In the genomic region with DNA sequence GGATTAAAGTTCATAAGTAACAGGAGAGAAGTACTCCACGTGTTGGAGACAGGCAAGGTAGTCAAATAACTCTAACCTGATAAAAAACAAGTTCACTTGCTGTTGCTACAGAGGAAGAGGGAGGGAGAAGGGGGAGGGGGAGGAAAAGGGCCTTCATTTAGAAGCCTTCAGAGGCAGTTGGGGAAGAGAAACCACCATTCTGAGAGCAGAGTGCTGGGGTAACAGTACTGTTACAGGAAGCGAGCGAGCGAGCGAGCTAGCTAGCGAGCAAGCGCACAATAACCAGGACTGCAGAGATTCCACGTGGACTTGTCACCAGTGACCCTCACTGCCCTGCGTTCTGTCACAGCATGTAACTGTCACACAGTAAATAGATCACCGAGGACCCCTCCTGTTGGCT, we compare ENCODE assay signal across 10 mouse cellular contexts. TPM values are rescaled to one million over a fixed set of nuclear protein-coding genes. Genes with fewer than 3 reads are reported as not detected.
DNase-seq lines count a peak whose midpoint lies in the region; ATAC-seq and TF ChIP-seq lines count a peak whose summit lies in the region.
"Had no signal": no experiment of that assay in that cellular context is flagged by ENCODE, and none has a peak within 500 bp of the region (broad histone marks: within the 10 kb centered on the region; RNA-seq: fewer than 3 reads in every experiment).

No protein-coding gene starts in this region.

- no peaks in the 10 kb centered on the region for H3K4me1 ChIP-seq in lung, postnatal 0 days (ENCODE audit: insufficient read depth, low read depth, low read length)
- H3K4me1 ChIP-seq in cortical plate, adult 2 months (ENCODE audit: control insufficient read depth, insufficient read depth, low read length): peaks cover 3% of the 10 kb centered on the region; the same call in 1 of the 2 replicates
- H3K4me1 ChIP-seq in liver, embryonic 14.5 days (replicated peaks; ENCODE audit: control insufficient read depth in 2 of 2, insufficient read depth in 2 of 2, low read length in 1 of 2): peaks cover 0 to 10% of the 10 kb centered on the region in 2 experiments; a peak in 2 of 4 replicates

- no peak overlapping the region for H3K27ac ChIP-seq in lung, postnatal 0 days (ENCODE audit: low read length)
- 0 out of 2 replicates have a peak overlapping the region, but pooled peaks have one; percentile 21 for H3K27ac ChIP-seq in cortical plate, adult 2 months (ENCODE audit: insufficient read depth, low read length)
- no peak overlapping the region for H3K27ac ChIP-seq in liver, embryonic 14.5 days

- no peak overlapping the region for H3K9ac ChIP-seq in lung, postnatal 0 days (replicated peaks; ENCODE audit: low read depth)
- no peak overlapping the region for H3K9ac ChIP-seq in liver, embryonic 14.5 days (replicated peaks)

- no peak overlapping the region for H3K4me3 ChIP-seq in lung, postnatal 0 days (ENCODE audit: low read depth, low read length)
- H3K4me3 ChIP-seq in cortical plate, adult 2 months (ENCODE audit: insufficient read depth, low read length): no peak overlapping the region
- no peak overlapping the region for H3K4me3 ChIP-seq in liver, embryonic 14.5 days (ENCODE audit: insufficient read depth in 1 of 2, low read depth in 2 of 2, low read length in 2 of 2)

- DNase-seq in lung, postnatal 0 days (ENCODE audit: low spot score): peak; percentile 33
- no peak for DNase-seq in lung, postnatal 4 days
- peak in 1 of 3 experiments; percentile 3 for DNase-seq in liver, embryonic 14.5 days (ENCODE audit: low read depth in 3 of 3, low spot score in 3 of 3)
- peak; percentile 85 for DNase-seq in thymus, postnatal 0 days (ENCODE audit: low spot score)
- DNase-seq in left cerebral cortex, adult 8-10 months (ENCODE audit: low spot score in 2 of 2): no peak
- no peak for DNase-seq in left cerebral cortex, postnatal 14 days (ENCODE audit: low spot score in 2 of 2)
- no peak for DNase-seq in right cerebral cortex, adult 18-20 months
- DNase-seq: heart, adult 11 months; lung, postnatal 10 days had no signal

- no peak for TF ChIP-seq POLR2A in cortical plate, adult 2 months (IDR thresholded peaks at IDR 0.05; ENCODE audit: extremely low read depth, insufficient read depth, low read length)

- no peak for TF ChIP-seq EP300 in lung, postnatal 0 days (IDR thresholded peaks at IDR 0.05)
- no peak for TF ChIP-seq EP300 in liver, embryonic 14.5 days (IDR thresholded peaks at IDR 0.05; ENCODE audit: low read depth)

- intact Hi-C loops in left cerebral cortex, postnatal 14 days (cut with DNase I): no loop called here

- H3K4me2 ChIP-seq in lung, postnatal 0 days (replicated peaks; ENCODE audit: low read depth, low read length): no peak overlapping the region
- peak overlapping the region; percentile 20; the same call in 1 of the 2 replicates for H3K4me2 ChIP-seq in liver, embryonic 14.5 days (ENCODE audit: low read depth)

- no peaks in the 10 kb centered on the region for H3K36me3 ChIP-seq in lung, postnatal 0 days (ENCODE audit: insufficient read depth, low read length)
- H3K36me3 ChIP-seq in liver, embryonic 14.5 days (replicated peaks; ENCODE audit: control insufficient read depth, insufficient read depth, low read depth): no peaks in the 10 kb centered on the region

- no peaks in the 10 kb centered on the region for H3K9me3 ChIP-seq in lung, postnatal 0 days (ENCODE audit: low read length)
- H3K9me3 ChIP-seq in liver, embryonic 14.5 days (ENCODE audit: control insufficient read depth, low read length): no peaks in the 10 kb centered on the region

- no peaks in the 10 kb centered on the region for H3K27me3 ChIP-seq in lung, postnatal 0 days (replicated peaks; ENCODE audit: insufficient read depth, low read length)
- no peaks in the 10 kb centered on the region for H3K27me3 ChIP-seq in liver, embryonic 14.5 days (ENCODE audit: control insufficient read depth, insufficient read depth, low read length)

- ATAC-seq in lung, postnatal 0 days: no peak
- ATAC-seq in liver, embryonic 14.5 days (ENCODE audit: insufficient read depth): no peak

- 42% methylated on average over 10 of the region's 10 CpGs for whole genome bisulfite sequencing in lung, postnatal 0 days
- WGBS in liver, embryonic 14.5 days (ENCODE audit: insufficient replicate concordance): 20% methylated on average over 10 of the region's 10 CpGs

- TF ChIP-seq CTCF in lung, postnatal 0 days (IDR thresholded peaks at IDR 0.05): no peak
- TF ChIP-seq CTCF in cortical plate, adult 2 months (IDR thresholded peaks at IDR 0.05; ENCODE audit: extremely low read depth, insufficient read depth, low read length): no peak
- no peak for TF ChIP-seq CTCF in liver, embryonic 14.5 days (IDR thresholded peaks at IDR 0.05; ENCODE audit: low read depth)

RNA-seq across cellular contexts. Expression of a gene that starts 27.6 kb away (rescaled TPM):
- polyA plus RNA-seq in lung, postnatal 0 days (2015; fragmentation: Nextera tagmentation; extraction: Ambion mirVana): 1.0 and 1.4 TPM in 2 replicates
- polyA plus RNA-seq in cortical plate, adult 2 months (2012; rRNA removed): 156 and 181 TPM in 2 replicates
- polyA plus RNA-seq in liver, embryonic 14.5 days (2012; rRNA removed): 1.7 TPM in 2 replicates
- 1.5 and 1.7 TPM in 2 replicates for polyA plus RNA-seq in liver, embryonic 14.5 days (2014; fragmentation: Nextera tagmentation; extraction: Ambion mirVana)
- polyA plus RNA-seq in thymus, postnatal 0 days (2015; fragmentation: Nextera tagmentation; extraction: Ambion mirVana): 1.3 TPM in 2 replicates
- total RNA-seq in left cerebral cortex, adult 8-10 months (2022): 100 to 1,000 TPM; 150 to 177 (median 154) TPM
- total RNA-seq in left cerebral cortex, postnatal 14 days (2021): 100 to 1,000 TPM; 129 to 143 TPM

RNA-seq across cellular contexts. Expression of a gene that starts 59.8 kb away (rescaled TPM):
- polyA plus RNA-seq in lung, postnatal 0 days (2015; fragmentation: Nextera tagmentation; extraction: Ambion mirVana): 26.4 and 33.9 TPM in 2 replicates
- polyA plus RNA-seq in cortical plate, adult 2 months (2012; rRNA removed): 134 and 137 TPM in 2 replicates
- 17.1 and 25.2 TPM in 2 replicates for polyA plus RNA-seq in liver, embryonic 14.5 days (2012; rRNA removed)
- polyA plus RNA-seq in liver, embryonic 14.5 days (2014; fragmentation: Nextera tagmentation; extraction: Ambion mirVana): 15.0 and 16.7 TPM in 2 replicates
- polyA plus RNA-seq in thymus, postnatal 0 days (2015; fragmentation: Nextera tagmentation; extraction: Ambion mirVana): 61.0 and 90.5 TPM in 2 replicates
- 100 to 1,000 TPM; 142 to 157 (median 154) TPM for total RNA-seq in left cerebral cortex, adult 8-10 months (2022)
- total RNA-seq in left cerebral cortex, postnatal 14 days (2021): 100 to 1,000 TPM; 132 to 136 TPM

Comparison
In these comparisons a context has a peak if more than half of its experiments do, and no peak if none do; other contexts are left out.
1. DNase-seq: peak in lung, postnatal 0 days (single experiment) and thymus, postnatal 0 days (single experiment); none in lung, postnatal 4 days (0 of 2), left cerebral cortex, adult 8-10 months (0 of 2), left cerebral cortex, postnatal 14 days (0 of 2) and right cerebral cortex, adult 18-20 months (single experiment).
2. RNA of a gene that starts 27.6 kb away (polyA plus RNA-seq): 156 to 181 TPM in cortical plate, adult 2 months; 1.5 to 1.7 TPM in liver, embryonic 14.5 days, 1.3 TPM in thymus, postnatal 0 days and 1.0 to 1.4 TPM in lung, postnatal 0 days; every median in the first group is over 10 times any median in the second.